Mouse (Mus musculus) stomach, embryonic 15.5 days (tissue): ENCODE results near the gene Epha8. TPM values are rescaled to one million over a fixed set of nuclear protein-coding genes. Genes with fewer than 3 reads are reported as not detected.
A peak's percentile ranks its signal among the peaks of the same experiment; 100 is the strongest.

Experiments used
- ATAC-seq: fragments of 200-750 bp; cut with Nextera tagmentation; 2 replicates; pipeline ENCODE4 v1.8.0; 2017; ENCODE audit warnings: low read depth, moderate number of reproducible peaks, moderate TSS enrichment; ENCODE audit not compliant: insufficient read depth, low FRiP score
- H3K27ac ChIP-seq: fragments of 300-500 bp; sonication (generic); 2 replicates; pipeline ENCODE4 v1.5.1; 2015; ENCODE audit warnings: mild to moderate bottlenecking, inconsistent platforms
- H3K27me3 ChIP-seq: fragments of 300-500 bp; sonication (generic); replicated peaks from 2 replicates; pipeline ENCODE4 v1.6.1; 2015; ENCODE audit warnings: inconsistent platforms
- H3K36me3 ChIP-seq: fragments of 300-500 bp; sonication (generic); 2 replicates; pipeline ENCODE4 v1.6.1; 2015; ENCODE audit warnings: inconsistent platforms
- H3K4me1 ChIP-seq: fragments of 300-500 bp; sonication (generic); 2 replicates; pipeline ENCODE4 v1.6.1; 2015; ENCODE audit warnings: inconsistent platforms
- H3K4me2 ChIP-seq: fragments of 300-500 bp; sonication (generic); 2 replicates; pipeline ENCODE4 v1.6.1; 2015; ENCODE audit warnings: mild to moderate bottlenecking, inconsistent platforms
- H3K4me3 ChIP-seq: fragments of 300-500 bp; sonication (generic); replicated peaks from 2 replicates; pipeline ENCODE4 v1.5.1; 2015; ENCODE audit warnings: inconsistent platforms
- H3K9ac ChIP-seq: fragments of 300-500 bp; sonication (generic); 2 replicates; pipeline ENCODE4 v1.6.1; 2015; ENCODE audit warnings: inconsistent platforms
- H3K9me3 ChIP-seq: fragments of 300-500 bp; sonication (generic); 2 replicates; pipeline ENCODE4 v1.6.1; 2016; ENCODE audit warnings: inconsistent platforms
- WGBS: fragments of 180-500 bp; shearing (Covaris S2); methylation state at CpG from one replicate; pipeline ENCODE4 v1.1.7; 2015; 5-methylcytosine and 5-hydroxymethylcytosine counted together
- polyA plus RNA-seq: library from polyadenylated mRNA; unstranded; fragments of >200 nt; fragmentation: Nextera tagmentation; extraction: Ambion mirVana; gene quantifications from 2 replicates; pipeline ENCODE4 v1.2.1, GENCODE M21; 2015

The Epha8 gene
- 0.95 and 1.0 TPM in 2 replicates for polyA plus RNA-seq

DNA sequence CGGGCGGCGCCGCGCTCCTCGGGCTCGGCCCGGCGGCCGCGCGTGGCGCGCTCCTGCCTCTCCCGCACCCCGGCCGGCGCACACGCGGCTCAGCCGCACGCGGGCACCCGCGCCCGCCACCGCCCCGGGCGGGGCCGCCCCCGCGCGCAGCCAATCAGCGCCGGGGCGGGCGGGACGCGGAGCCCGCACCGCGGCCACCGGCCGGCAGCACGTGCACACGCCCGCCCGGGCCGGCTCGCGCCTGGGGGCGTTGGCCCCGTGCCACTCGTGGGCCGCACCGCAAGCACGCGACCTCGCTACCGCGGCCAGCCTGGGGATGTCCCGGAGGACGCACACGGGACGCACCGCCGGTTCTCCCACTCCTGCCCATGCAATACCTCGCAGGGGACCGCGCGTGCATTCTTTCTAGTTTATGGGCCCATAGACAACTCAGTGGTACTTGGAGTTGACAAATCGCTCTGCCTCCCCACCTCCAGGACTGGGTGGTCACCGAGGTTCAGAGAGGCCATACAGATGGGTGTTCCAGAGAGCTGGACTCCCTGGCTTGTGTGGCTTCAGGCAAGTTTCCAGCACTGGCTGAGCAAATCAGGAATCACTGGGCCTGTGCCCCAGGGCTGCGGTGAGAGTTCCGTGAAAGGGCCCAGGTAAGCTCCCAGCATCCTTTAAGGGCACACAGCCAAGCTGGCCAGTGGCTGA lies at the start of gene Epha8:
TSS of gene Epha8 (minus strand) at position 66 of the 696 bp plus-strand sequence.
- Histone ChIP-seq H3K27me3 (peaks cover 63% of the 10 kb centered on the region), H3K9ac (no peak within 1 kb of the TSS)

GRCm38 (mm10) chr4:137001825-137002224 lies 45.2 kb upstream of the Epha8 start:
- peaks cover 3% of the 10 kb centered on the region; the same call in 1 of the 2 replicates for H3K36me3 ChIP-seq
- no peak overlapping the region for H3K4me3 ChIP-seq
- 71% methylated on average over 3 of the region's 3 CpGs for WGBS
- H3K9me3 ChIP-seq, result no peaks in the 10 kb centered on the region
- no peak for ATAC-seq
- H3K27ac ChIP-seq, result no peak overlapping the region
- no peak overlapping the region for H3K9ac ChIP-seq
- no peaks in the 10 kb centered on the region for H3K27me3 ChIP-seq
- no peaks in the 10 kb centered on the region for H3K4me1 ChIP-seq
- no peak overlapping the region for H3K4me2 ChIP-seq

More for the DNA sequence above, at the start of gene Epha8:
- 1% methylated on average over 63 of the region's 75 CpGs for WGBS
- Histone ChIP-seq H3K4me2 (peak within 1 kb of the TSS; percentile 94), H3K9me3 (no peaks in the 10 kb centered on the region), H3K27ac (no peak within 1 kb of the TSS), H3K4me3 (peak within 1 kb of the TSS; percentile 40), H3K36me3 (no peaks in the 10 kb centered on the region), H3K4me1 (peaks cover 22% of the 10 kb centered on the region)
- ATAC-seq, result no peak

DNA sequence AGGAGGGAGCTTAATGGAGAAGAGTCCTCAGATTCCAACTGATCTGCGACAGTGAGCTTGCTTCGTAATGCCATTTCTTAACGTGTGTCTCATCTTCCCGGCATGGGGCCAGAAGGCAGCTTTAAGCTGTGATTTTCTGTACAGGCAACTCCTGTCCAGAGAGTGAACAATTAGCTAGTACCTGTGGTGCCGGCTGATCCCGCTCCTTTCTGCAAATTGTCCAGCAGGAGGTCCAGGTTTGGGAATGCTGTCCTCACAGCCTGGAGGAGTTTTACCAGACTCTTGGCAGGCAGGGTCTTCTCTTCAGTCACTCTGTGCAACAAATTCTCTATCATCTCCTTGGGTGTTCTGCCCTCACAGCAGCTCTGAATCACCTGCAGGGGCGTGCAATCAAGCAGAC lies 44.4 kb upstream of the Epha8 start:
- no peaks in the 10 kb centered on the region for H3K4me1 ChIP-seq
- H3K4me2 ChIP-seq, result no peak overlapping the region
- H3K27ac ChIP-seq, result no peak overlapping the region
- H3K4me3 ChIP-seq, result no peak overlapping the region
- 92% methylated on average over 7 of the region's 7 CpGs for WGBS
- no peaks in the 10 kb centered on the region for H3K27me3 ChIP-seq
- ATAC-seq, result no peak
- peaks cover 3% of the 10 kb centered on the region for H3K36me3 ChIP-seq
- H3K9ac ChIP-seq, result no peak overlapping the region
- no peaks in the 10 kb centered on the region for H3K9me3 ChIP-seq

DNA sequence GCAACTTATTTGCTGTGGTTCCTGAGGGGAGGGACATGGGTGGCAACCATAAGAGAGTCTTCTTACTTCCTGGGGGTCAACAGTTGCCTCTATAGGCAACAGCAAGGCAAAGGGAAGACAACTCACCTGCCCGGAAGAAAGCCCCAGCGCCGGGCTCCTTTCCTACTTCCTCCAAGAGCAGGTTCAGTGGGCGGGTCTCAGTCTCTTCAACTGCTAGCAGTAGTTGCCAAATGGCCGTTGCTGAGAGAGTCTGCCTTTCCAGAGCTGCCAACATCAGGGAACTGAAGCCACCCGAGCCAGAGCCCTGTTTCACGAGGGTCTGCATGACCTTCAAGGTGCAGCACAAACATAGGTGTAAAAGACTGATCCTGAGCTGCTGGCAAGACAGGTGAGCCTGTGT lies 41.8 kb upstream of the Epha8 start:
- H3K9me3 ChIP-seq, result no peaks in the 10 kb centered on the region
- H3K4me2 ChIP-seq, result no peak overlapping the region
- H3K4me3 ChIP-seq, result no peak overlapping the region
- no peaks in the 10 kb centered on the region for H3K27me3 ChIP-seq
- H3K4me1 ChIP-seq, result no peaks in the 10 kb centered on the region
- no peak for ATAC-seq
- 81% methylated on average over 7 of the region's 7 CpGs for WGBS
- H3K9ac ChIP-seq, result no peak overlapping the region
- no peak overlapping the region for H3K27ac ChIP-seq
- peaks cover 15% of the 10 kb centered on the region for H3K36me3 ChIP-seq

- Histone ChIP-seq H3K9me3 (no peaks in the 10 kb centered on the region), H3K4me2 (no peak overlapping the region), H3K4me3 (no peak overlapping the region), H3K4me1 (no peaks in the 10 kb centered on the region), H3K27me3 (no peaks in the 10 kb centered on the region), H3K9ac (no peak overlapping the region), H3K27ac (no peak overlapping the region), H3K36me3 (peaks cover 15% of the 10 kb centered on the region)
- ATAC-seq, result no peak
- 86% methylated on average over 12 of the region's 12 CpGs for WGBS
Observed at GRCm38 (mm10) chr4:136997723-136998345, 41.2 kb upstream of the Epha8 start.

DNA sequence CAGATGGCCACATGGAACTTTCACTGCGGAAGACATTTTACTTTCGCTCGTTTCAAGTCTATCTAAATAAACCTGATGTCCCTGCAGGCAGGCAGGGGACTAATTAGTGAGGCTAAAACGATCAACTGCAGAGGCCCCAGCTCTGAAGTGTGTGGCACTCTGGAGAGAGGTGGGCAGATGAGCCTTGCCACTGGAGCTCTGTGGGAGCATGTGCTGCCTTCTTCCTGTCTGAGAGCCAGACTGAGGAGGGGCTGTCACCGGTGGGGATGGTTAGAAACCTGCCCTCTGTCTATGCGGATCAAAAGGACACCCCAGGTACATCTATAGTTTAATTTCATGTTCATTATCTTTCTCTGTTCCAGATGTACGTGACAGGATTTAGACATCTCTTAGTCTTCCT lies 40.3 kb upstream of the Epha8 start:
- Histone ChIP-seq H3K9ac (no peak overlapping the region), H3K27ac (no peak overlapping the region), H3K4me1 (no peaks in the 10 kb centered on the region), H3K9me3 (no peaks in the 10 kb centered on the region), H3K36me3 (peaks cover 15% of the 10 kb centered on the region), H3K4me2 (no peak overlapping the region), H3K4me3 (no peak overlapping the region), H3K27me3 (no peaks in the 10 kb centered on the region)
- 78% methylated on average over 7 of the region's 7 CpGs for WGBS
- no peak for ATAC-seq

DNA sequence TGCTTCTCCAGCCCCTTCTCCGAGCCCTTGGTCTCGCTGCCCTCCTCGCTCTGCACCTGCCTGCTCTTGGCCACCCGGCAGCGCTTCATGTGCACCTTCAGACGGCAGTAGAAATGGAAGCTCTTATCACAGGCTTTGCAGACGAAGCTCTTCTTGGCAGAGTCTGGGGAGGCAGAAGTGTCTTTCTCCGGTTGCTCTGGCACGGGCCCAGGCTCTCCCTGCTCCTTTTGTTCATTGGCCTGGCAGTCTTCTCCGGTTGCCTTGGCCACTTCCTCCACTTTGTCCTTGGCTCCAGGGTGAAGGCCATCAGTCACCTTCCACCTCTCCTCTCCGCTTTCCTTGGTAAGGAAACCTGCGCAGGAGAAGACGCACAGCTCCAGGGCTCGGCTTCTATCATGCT lies 38.7 kb upstream of the Epha8 start:
- H3K4me1 ChIP-seq, result no peaks in the 10 kb centered on the region
- H3K27me3 ChIP-seq, result no peaks in the 10 kb centered on the region
- H3K4me3 ChIP-seq, result no peak overlapping the region
- H3K27ac ChIP-seq, result no peak overlapping the region
- no peaks in the 10 kb centered on the region for H3K9me3 ChIP-seq
- H3K9ac ChIP-seq, result no peak overlapping the region
- H3K36me3 ChIP-seq, result peaks cover 15% of the 10 kb centered on the region
- no peak overlapping the region for H3K4me2 ChIP-seq
- WGBS, result 90% methylated on average over 14 of the region's 14 CpGs
- ATAC-seq, result no peak

DNA sequence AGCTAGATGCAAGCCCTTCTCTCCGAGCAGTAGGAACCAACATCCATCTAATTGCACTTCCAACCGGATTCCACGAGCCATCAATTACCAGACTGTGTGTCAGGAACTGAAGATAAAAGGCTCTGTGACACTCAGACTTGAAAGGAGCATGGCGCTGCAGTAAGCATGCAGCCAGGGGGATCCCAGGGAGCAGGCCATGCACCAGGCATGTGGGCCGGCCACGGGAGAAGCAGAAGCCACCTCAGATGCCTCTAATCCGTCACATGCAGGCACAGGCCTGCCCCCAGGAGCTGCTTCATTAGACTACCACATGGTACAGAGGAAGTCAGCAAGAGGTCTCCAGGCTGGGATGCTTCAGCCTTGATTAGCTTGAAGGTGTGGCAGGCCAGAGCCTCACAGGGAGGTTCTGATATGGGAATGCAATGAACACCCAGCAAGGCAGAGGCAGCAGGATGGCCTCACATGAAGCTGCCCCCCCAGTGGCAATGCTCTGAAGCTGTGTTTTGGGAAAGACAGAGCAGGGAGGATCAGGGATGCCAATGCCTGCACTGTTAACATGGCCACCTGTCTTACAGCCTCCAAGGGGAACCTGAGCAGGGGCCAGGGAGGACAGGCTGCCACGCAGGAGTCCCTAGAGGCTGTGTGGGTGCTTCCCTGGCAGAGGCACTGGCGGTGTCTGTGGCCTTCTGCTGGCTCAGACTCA lies 25.5 kb upstream of the Epha8 start:
- no peak for ATAC-seq
- 57% methylated on average over 9 of the region's 9 CpGs for WGBS
- H3K27ac ChIP-seq, result no peak overlapping the region

GRCm38 (mm10) chr4:136981347-136981746 lies 24.7 kb upstream of the Epha8 start:
- no peak overlapping the region for H3K4me2 ChIP-seq
- no peaks in the 10 kb centered on the region for H3K36me3 ChIP-seq
- H3K4me1 ChIP-seq, result no peaks in the 10 kb centered on the region
- H3K27ac ChIP-seq, result no peak overlapping the region
- H3K9ac ChIP-seq, result no peak overlapping the region
- H3K4me3 ChIP-seq, result no peak overlapping the region
- H3K27me3 ChIP-seq, result no peaks in the 10 kb centered on the region
- 14% methylated on average over 12 of the region's 12 CpGs for WGBS
- H3K9me3 ChIP-seq, result no peaks in the 10 kb centered on the region
- ATAC-seq, result peak; percentile 62; the same call in 1 of the 2 replicates

More for the DNA sequence above, 25.5 kb upstream of the Epha8 start:
- no peak overlapping the region for H3K4me2 ChIP-seq
- no peaks in the 10 kb centered on the region for H3K4me1 ChIP-seq
- H3K9me3 ChIP-seq, result no peaks in the 10 kb centered on the region
- no peak overlapping the region for H3K4me3 ChIP-seq
- H3K27me3 ChIP-seq, result no peaks in the 10 kb centered on the region
- H3K9ac ChIP-seq, result no peak overlapping the region
- H3K36me3 ChIP-seq, result peaks cover 5% of the 10 kb centered on the region; the same call in 1 of the 2 replicates

DNA sequence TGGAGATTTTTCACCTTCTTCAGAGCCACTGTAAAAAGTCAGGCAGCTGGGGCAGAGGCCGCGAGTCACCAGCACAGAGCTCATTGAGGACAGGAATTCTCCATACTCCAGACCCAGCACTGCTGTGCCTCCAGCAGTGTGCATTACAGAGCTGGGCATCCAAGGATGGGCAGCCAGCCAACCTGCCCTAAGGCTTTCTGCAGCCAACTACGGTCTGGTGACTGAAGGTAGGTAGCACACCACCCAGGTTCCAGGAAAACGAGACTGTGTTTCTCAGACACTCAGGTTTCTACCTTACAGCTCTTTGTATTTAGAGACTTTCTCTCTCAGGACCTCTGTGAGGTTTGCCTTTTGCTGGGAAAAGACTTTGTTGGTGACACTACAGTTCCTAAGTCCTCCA lies 24.3 kb upstream of the Epha8 start:
- WGBS, result 71% methylated on average over 4 of the region's 4 CpGs
- no peak overlapping the region for H3K9ac ChIP-seq
- no peak for ATAC-seq
- H3K9me3 ChIP-seq, result no peaks in the 10 kb centered on the region
- H3K27ac ChIP-seq, result no peak overlapping the region
- H3K4me3 ChIP-seq, result no peak overlapping the region
- H3K27me3 ChIP-seq, result no peaks in the 10 kb centered on the region
- H3K36me3 ChIP-seq, result no peaks in the 10 kb centered on the region
- no peaks in the 10 kb centered on the region for H3K4me1 ChIP-seq
- no peak overlapping the region for H3K4me2 ChIP-seq

DNA sequence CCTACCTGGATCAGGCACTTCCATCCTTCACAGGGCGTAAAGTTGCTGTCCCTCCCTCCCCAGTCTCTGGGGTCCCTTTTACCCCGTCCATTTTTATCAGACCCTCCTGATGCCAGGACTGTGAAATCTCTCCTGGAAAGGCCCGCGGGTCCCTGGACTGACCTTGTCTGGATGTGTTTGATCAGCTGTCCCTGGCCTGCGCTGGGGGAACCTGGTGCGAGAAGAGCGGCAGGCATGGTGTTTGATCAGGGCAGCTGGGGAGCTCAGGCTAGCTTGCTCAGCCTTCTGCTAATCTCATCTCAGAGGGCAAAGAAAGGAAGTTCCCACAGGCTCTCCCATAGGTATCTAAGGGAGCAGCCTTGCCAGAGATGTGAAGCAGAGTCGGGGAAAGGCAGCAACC lies 20.6 kb upstream of the Epha8 start:
- WGBS, result 51% methylated on average over 8 of the region's 8 CpGs
- no peaks in the 10 kb centered on the region for H3K27me3 ChIP-seq
- no peak overlapping the region for H3K4me2 ChIP-seq
- no peaks in the 10 kb centered on the region for H3K4me1 ChIP-seq
- H3K27ac ChIP-seq, result no peak overlapping the region
- H3K9me3 ChIP-seq, result no peaks in the 10 kb centered on the region
- no peaks in the 10 kb centered on the region for H3K36me3 ChIP-seq
- no peak overlapping the region for H3K4me3 ChIP-seq
- ATAC-seq, result no peak
- H3K9ac ChIP-seq, result no peak overlapping the region

GRCm38 (mm10) chr4:136970939-136971338 lies 14.3 kb upstream of the Epha8 start:
- no peak for ATAC-seq
- Histone ChIP-seq H3K9me3 (no peaks in the 10 kb centered on the region), H3K27ac (no peak overlapping the region), H3K27me3 (peaks cover 28% of the 10 kb centered on the region), H3K9ac (no peak overlapping the region), H3K4me1 (0 out of 2 replicates have a peak, but pooled peaks cover 5% of the 10 kb centered on the region), H3K36me3 (no peaks in the 10 kb centered on the region), H3K4me2 (no peak overlapping the region), H3K4me3 (no peak overlapping the region)
- WGBS, result 11% methylated on average over 6 of the region's 6 CpGs
